Mouse (Mus musculus) MEL (cell line): ENCODE measurements around the gene Lgsn.

Experiments used
- CTCF ChIP-seq, 3 experiments: IDR thresholded peaks in 2 of 3; conservative IDR thresholded peaks in 1 of 3; 2 replicates each; pipeline ENCODE4 v1.5.1; 2011 to 2012; ENCODE audit warnings: low read length in 3 of 3, low read depth in 2 of 3, mild to moderate bottlenecking in 2 of 3, improper control_type of control experiment in 1 of 3, inconsistent platforms in 1 of 3, mixed read lengths in 1 of 3, moderate library complexity in 1 of 3; ENCODE audit not compliant: control insufficient read depth in 1 of 3, insufficient read depth in 1 of 3, poor library complexity in 1 of 3, severe bottlenecking in 1 of 3
- ELF1 ChIP-seq: IDR thresholded peaks from 2 replicates; pipeline ENCODE4 v1.6.1; 2014; ENCODE audit warnings: low read depth, mild to moderate bottlenecking, inconsistent platforms, low read length, improper control_type of control experiment, moderate library complexity
- EP300 ChIP-seq, 2 experiments: IDR thresholded peaks; 2 replicates each; pipeline ENCODE4 v1.6.1; 2011; ENCODE audit warnings: improper control_type of control experiment in 2 of 2, low read length in 2 of 2, low read depth in 1 of 2, mild to moderate bottlenecking in 1 of 2
- POLR2A ChIP-seq, 2 experiments: IDR thresholded peaks; 2 replicates each; pipeline ENCODE4 v1.6.1; 2011 to 2012; ENCODE audit warnings: low read length in 2 of 2, mild to moderate bottlenecking in 2 of 2, control low read depth in 1 of 2, improper control_type of control experiment in 1 of 2, low read depth in 1 of 2, moderate library complexity in 1 of 2; ENCODE audit not compliant: control insufficient read depth in 1 of 2, insufficient read depth in 1 of 2, poor library complexity in 1 of 2
- UBTF ChIP-seq: IDR thresholded peaks from 2 replicates; pipeline ENCODE4 v1.6.1; 2012; ENCODE audit warnings: low read depth, mild to moderate bottlenecking, inconsistent platforms, low read length, improper control_type of control experiment, moderate library complexity, borderline replicate concordance; ENCODE audit not compliant: insufficient read depth
- USF2 ChIP-seq, 2 experiments: IDR thresholded peaks; 2 replicates each; pipeline ENCODE4 v1.6.1; 2011 to 2012; ENCODE audit warnings: improper control_type of control experiment in 2 of 2, low read length in 2 of 2, borderline replicate concordance in 1 of 2, inconsistent platforms in 1 of 2, low read depth in 1 of 2, mild to moderate bottlenecking in 1 of 2; ENCODE audit not compliant: insufficient read depth in 1 of 2

DNA sequence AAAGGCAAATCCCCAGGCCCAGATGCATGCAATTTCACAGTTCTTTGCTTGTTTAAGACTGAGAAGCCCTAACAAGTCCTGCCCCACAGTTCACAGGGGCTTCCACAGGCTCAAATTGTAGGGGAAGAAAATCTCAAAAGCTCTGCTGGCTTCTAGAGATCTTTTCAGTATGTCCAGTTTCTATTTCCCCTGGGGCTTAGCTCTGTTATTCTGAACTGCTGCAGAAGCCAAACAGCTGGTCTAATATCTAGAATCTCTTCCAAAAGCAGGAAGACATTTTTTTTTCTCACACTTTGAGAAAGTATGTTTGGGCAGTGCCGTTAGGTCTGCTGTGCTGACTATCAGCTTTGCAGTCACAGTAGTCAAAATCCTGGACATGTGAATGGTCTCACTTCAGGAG is 38.6 kb downstream of the Lgsn start:
- TF ChIP-seq USF2 (IDR thresholded peaks at IDR 0.05; ENCODE audit: borderline replicate concordance in 1 of 2, insufficient read depth in 1 of 2, low read depth in 1 of 2, low read length in 2 of 2) (no peak), UBTF (no peak), POLR2A (IDR thresholded peaks at IDR 0.05; ENCODE audit: control insufficient read depth in 1 of 2, insufficient read depth in 1 of 2, low read depth in 1 of 2, low read length in 2 of 2, poor library complexity in 1 of 2) (no peak), EP300 (IDR thresholded peaks at IDR 0.05; ENCODE audit: low read depth in 1 of 2, low read length in 2 of 2) (no peak), CTCF (IDR thresholded peaks at IDR 0.05 in 2 of 3, conservative IDR thresholded peaks at IDR 0.05 in 1 of 3; ENCODE audit: control insufficient read depth in 1 of 3, insufficient read depth in 1 of 3, low read depth in 2 of 3, low read length in 3 of 3, poor library complexity in 1 of 3, severe bottlenecking in 1 of 3) (no peak), ELF1 (no peak)
